Mouse (Mus musculus): Measurements from ENCODE around the gene Plcd1. TPM values are rescaled to one million over a fixed set of nuclear protein-coding genes. Genes with fewer than 3 reads are reported as not detected.
A peak's percentile ranks its signal among the peaks of the same experiment; 100 is the strongest.

Plcd1 gene
- polyA plus RNA-seq, 1 experiment from 2014 or later = 25.0 TPM

DNA sequence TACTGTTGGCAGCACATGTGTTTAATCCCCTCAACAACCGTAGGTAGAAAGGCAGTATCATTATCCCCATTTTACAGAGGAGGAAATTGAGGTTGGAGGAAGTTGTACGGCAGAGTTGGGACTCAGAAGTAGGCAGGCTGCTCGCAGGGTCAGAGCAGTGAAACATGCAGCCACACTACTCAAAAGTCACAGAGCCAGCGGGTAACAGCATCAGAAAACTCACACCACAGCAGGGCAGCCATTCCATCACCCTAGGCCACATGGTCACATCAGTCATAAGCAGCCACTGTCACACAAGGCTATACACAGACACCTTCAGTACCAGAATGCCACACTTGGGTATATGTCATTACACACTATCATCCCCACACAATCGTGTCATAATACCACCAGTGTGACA, 6.0 kb downstream of the Plcd1 start:
- Histone ChIP-seq H3K27me3 (peaks cover 10% of the 10 kb centered on the region; the same call in 1 of the 2 replicates), H3K27ac (replicated peaks) (no peak overlapping the region), H3K9me3 (no peaks in the 10 kb centered on the region), H3K36me3 (0 out of 2 replicates have a peak, but pooled peaks cover 6% of the 10 kb centered on the region), H3K9ac (no peak overlapping the region), H3K4me2 (no peak overlapping the region; the same call in 1 of the 2 replicates), H3K4me3 (no peak overlapping the region), H3K4me1 (replicated peaks) (peaks cover 71% of the 10 kb centered on the region)
- no peak for ATAC-seq (ENCODE audit: low read depth)
- 87% methylated on average over 5 of the region's 5 CpGs for WGBS

DNA sequence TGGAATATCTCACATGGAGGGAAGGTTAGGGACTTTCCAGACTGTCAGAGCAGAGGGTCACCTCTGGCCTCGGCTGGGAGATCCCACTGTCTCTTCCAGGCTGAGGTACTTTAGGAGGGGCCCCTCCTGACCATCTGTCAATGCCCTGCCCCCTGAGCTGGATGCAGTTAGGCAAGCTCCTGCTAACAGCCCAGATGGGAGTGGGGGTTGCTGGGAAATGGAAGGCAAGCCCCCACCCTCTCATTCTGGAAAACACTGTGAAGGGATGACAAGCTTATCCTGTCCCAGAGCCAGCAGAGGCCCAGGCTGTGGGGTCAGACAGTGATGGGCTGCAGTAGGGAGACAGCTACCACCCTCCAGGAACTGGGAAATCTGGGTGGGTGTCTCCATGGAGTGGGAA, 6.9 kb downstream of the Plcd1 start:
- no peak overlapping the region for H3K9ac ChIP-seq
- H3K4me1 ChIP-seq (replicated peaks) = peaks cover 71% of the 10 kb centered on the region
- no peak overlapping the region for H3K27ac ChIP-seq (replicated peaks)

DNA sequence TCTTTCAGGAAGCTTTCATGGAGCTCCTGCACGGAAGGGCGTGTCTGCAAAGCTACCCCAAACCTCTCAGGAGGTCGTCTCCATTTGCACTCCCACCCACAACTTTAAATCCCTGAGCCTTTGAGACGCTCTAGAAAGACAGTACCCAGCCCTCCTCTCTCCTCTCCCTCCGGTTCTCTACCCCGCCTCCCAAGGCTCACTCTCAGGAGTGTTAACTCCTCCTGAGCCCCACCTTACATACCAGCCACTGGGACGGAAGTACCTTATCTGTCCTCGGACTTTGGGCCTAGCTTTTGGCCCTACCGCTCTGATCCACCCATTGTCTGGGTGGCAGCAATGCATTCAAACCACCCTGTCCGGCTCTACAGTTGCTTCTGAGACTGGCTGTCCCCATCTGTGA, 9.3 kb downstream of the Plcd1 start:
- Histone ChIP-seq H3K27me3 (no peaks in the 10 kb centered on the region), H3K4me3 (no peak overlapping the region), H3K4me2 (no peak overlapping the region), H3K9me3 (no peaks in the 10 kb centered on the region), H3K27ac (replicated peaks) (no peak overlapping the region), H3K9ac (no peak overlapping the region), H3K4me1 (replicated peaks) (peaks cover 55% of the 10 kb centered on the region), H3K36me3 (peaks cover 17% of the 10 kb centered on the region)
- ATAC-seq (ENCODE audit: low read depth) = no peak
- 86% methylated on average over 10 of the region's 10 CpGs for WGBS

More for the DNA sequence above, 6.9 kb downstream of the Plcd1 start:
- ATAC-seq (ENCODE audit: low read depth) = no peak
- H3K36me3 ChIP-seq = 0 out of 2 replicates have a peak, but pooled peaks cover 6% of the 10 kb centered on the region
- no peak overlapping the region for H3K4me2 ChIP-seq
- no peak overlapping the region for H3K4me3 ChIP-seq
- no peaks in the 10 kb centered on the region for H3K9me3 ChIP-seq
- WGBS = 27% methylated on average over 1 of the region's 1 CpGs
- H3K27me3 ChIP-seq = peaks cover 2% of the 10 kb centered on the region; the same call in 1 of the 2 replicates

DNA sequence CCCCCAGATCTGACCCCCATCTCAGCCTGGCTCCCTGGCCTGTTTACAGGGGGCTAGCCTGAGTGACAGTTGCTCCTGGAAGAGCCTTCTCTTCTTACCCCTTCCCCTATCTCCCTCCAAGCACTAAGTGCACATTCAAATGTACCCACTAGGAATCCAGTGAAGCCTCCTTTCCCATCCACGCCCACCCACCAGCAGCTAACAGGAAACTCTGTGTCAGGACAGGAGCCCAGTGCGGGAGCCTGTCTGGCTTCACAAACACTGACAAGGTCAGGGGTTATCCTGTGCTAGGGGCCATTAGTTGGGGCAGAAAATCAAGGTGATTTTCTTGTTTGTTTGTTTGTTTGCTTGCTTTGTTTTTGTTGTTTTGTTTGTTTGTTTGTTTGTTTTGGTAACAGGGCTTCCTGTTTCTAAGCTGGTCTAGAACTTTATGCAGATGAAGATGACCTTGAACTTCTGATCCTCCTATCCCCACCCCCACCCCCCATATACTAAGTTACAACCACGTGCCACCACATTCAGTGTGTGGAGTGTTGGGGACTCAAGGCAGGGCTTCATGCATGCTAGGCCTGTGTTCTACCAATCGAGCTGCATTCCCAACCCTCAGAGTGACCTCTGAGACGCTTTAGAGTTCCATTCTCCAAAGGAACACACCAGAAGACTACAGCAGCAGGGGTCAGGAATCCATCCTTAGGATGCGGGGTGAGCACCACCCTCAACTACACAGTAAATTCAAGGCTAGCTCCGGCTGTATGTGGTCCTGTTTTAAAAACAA, 10.5 kb downstream of the Plcd1 start:
- H3K4me2 ChIP-seq = no peak overlapping the region
- H3K9me3 ChIP-seq = no peaks in the 10 kb centered on the region
- no peaks in the 10 kb centered on the region for H3K27me3 ChIP-seq
- H3K36me3 ChIP-seq = peaks cover 27% of the 10 kb centered on the region
- 0 out of 2 replicates have a peak overlapping the region, but pooled peaks have one; percentile 22 for H3K9ac ChIP-seq
- H3K4me1 ChIP-seq (replicated peaks) = peaks cover 46% of the 10 kb centered on the region
- WGBS = 75% methylated on average over 7 of the region's 7 CpGs
- H3K4me3 ChIP-seq = no peak overlapping the region
- H3K27ac ChIP-seq (replicated peaks) = peak overlapping the region; percentile 85
- no peak for ATAC-seq (ENCODE audit: low read depth)

DNA sequence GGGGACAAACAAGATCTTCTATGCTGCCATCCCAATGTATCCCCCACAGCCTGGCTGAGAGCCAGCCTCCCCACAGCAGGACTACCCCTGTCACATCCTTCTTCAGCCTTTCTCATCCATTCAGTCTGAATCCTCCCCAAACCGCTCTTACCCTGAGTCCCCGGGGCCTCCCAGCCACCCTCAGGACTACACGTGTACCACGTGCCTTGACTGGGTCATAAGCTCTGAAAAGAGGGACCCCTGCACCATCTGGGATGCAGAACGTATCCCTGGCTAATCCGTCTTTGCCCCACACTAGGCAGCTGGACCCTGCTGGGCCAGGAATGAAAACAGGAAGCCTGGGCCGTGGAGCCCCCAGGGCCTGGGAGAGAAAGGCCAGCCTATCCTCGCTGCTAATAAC, 11.3 kb downstream of the Plcd1 start:
- Histone ChIP-seq H3K4me1 (replicated peaks) (peaks cover 38% of the 10 kb centered on the region), H3K4me2 (no peak overlapping the region), H3K9ac (0 out of 2 replicates have a peak overlapping the region, but pooled peaks have one; percentile 22), H3K36me3 (peaks cover 33% of the 10 kb centered on the region), H3K9me3 (no peaks in the 10 kb centered on the region), H3K4me3 (no peak overlapping the region), H3K27me3 (no peaks in the 10 kb centered on the region), H3K27ac (replicated peaks) (peak overlapping the region; percentile 85)
- peak; percentile 86 for ATAC-seq (ENCODE audit: low read depth)
- WGBS = 4% methylated on average over 8 of the region's 8 CpGs

DNA sequence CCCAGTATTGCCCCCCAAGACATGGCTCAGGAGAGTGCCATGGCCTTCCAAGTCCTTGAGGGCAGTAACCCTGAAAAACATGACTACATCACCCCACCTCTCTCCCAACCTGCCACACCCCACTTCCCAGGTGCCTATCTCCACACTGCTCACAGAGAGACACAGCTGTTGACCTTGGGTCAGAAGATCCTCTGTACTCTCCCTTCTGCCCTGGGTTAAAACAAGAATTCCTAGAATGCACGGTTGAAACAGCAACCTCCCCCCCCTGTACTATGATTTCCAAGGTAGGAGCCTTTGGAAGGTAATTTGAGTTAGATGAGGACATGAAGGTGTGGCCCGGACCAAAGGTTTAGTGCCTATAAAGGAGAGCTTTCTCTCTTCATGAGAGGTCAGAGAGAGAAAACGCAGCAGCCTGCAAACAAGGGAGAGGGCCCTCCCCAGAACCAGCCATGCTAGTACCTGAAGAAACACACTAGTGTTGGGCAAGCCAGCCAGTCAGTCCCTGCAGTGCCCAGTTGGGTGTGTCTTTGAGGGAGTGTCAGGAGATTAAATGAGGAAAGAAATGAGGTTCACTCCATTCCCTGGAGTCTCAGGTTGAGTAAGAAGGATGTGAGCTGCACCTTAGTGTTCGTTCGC, 13.1 kb downstream of the Plcd1 start:
- Histone ChIP-seq H3K9ac (no peak overlapping the region), H3K4me2 (no peak overlapping the region), H3K4me3 (no peak overlapping the region), H3K9me3 (no peaks in the 10 kb centered on the region), H3K27ac (replicated peaks) (no peak overlapping the region), H3K36me3 (peaks cover 45% of the 10 kb centered on the region), H3K27me3 (no peaks in the 10 kb centered on the region), H3K4me1 (replicated peaks) (peaks cover 24% of the 10 kb centered on the region)
- 77% methylated on average over 5 of the region's 5 CpGs for WGBS
- ATAC-seq (ENCODE audit: low read depth) = no peak

DNA sequence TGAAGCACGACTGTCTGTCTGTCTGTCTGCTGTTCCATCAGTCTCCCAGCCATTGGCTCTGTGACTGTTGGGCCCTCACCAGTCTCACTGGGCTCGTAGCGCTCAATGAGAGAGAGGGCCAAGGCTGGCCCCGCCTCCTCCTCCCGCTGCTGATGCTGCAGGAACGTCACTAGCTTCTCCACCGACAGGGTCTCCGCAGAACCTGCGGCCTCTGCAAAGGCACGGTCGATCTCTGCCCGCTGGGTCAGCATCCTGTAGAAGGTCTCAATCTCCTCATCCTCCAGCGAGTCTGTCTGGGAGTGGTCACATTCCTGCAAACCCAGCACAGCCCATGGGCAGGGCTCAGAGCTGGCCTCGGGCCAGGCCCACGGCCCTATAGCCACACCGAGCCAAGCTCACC, 17.6 kb downstream of the Plcd1 start:
- WGBS = 77% methylated on average over 16 of the region's 16 CpGs
- peaks cover 77% of the 10 kb centered on the region for H3K36me3 ChIP-seq
- H3K4me3 ChIP-seq = no peak overlapping the region
- no peak for ATAC-seq (ENCODE audit: low read depth)
- H3K9me3 ChIP-seq = no peaks in the 10 kb centered on the region
- no peak overlapping the region for H3K4me2 ChIP-seq
- no peak overlapping the region for H3K27ac ChIP-seq (replicated peaks)
- H3K4me1 ChIP-seq (replicated peaks) = no peaks in the 10 kb centered on the region
- no peak overlapping the region for H3K9ac ChIP-seq
- no peaks in the 10 kb centered on the region for H3K27me3 ChIP-seq

DNA sequence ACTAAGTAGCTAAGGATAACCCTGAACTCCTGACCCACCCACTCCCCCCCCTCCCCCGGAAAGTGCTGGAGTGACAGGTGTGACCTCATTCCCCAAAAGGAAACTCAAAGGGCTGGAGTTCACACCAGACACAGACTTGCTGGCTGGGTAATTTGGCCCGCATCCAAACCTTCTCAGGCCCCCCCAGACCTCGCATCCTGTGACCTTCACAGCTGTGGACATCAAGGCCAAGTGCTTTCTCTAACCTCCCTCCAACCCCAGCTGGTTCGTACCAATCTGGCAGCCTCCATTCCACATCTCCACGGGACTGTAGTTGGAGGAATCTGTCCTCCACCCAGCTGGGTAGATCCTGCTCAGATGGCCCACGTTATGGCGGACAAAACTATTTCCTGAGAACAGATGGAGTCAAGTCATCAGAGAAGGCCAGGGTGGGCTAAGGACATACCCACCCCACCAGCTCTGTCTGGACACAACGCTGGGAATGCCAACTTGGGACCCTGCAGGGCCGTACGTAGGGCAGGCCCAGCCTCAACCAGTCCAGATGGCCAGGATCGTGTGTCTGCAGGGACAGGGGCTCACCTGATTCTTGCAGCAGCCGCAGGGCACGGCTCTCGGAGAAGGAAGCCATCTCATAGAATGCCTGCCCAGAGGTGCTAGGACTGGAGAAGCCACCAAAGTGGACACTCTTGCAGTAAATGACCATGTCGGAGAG, 20.0 kb downstream of the Plcd1 start:
- H3K4me3 ChIP-seq = no peak overlapping the region
- H3K4me1 ChIP-seq (replicated peaks) = no peaks in the 10 kb centered on the region
- H3K27ac ChIP-seq (replicated peaks) = no peak overlapping the region
- 82% methylated on average over 15 of the region's 15 CpGs for WGBS
- H3K27me3 ChIP-seq = no peaks in the 10 kb centered on the region
- H3K36me3 ChIP-seq = peaks cover 61% of the 10 kb centered on the region
- ATAC-seq (ENCODE audit: low read depth) = no peak
- no peaks in the 10 kb centered on the region for H3K9me3 ChIP-seq
- H3K9ac ChIP-seq = no peak overlapping the region
- no peak overlapping the region for H3K4me2 ChIP-seq

DNA sequence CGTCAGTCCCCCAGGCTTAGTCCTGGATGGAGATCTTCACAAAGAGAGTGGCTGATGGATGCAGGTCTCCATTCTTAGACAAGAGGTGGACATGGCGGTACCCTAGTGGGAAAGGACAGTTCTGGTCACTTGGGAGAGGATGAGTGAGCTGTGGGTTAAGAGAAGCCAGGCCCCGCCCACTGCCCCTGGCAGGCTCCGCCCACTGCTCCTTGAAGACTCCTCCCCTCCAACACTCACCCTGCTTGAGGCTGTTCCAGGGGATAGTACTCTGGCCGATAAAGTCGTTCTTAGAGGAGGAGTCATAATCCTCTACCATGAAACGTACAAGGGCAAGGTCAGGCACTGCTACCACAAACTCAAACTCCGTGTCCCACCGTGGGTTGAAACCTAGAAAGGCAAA, 21.5 kb downstream of the Plcd1 start:
- ATAC-seq (ENCODE audit: low read depth) = no peak
- Histone ChIP-seq H3K27me3 (0 out of 2 replicates have a peak, but pooled peaks cover under 1% of the 10 kb centered on the region), H3K9me3 (no peaks in the 10 kb centered on the region), H3K9ac (no peak overlapping the region), H3K4me1 (replicated peaks) (no peaks in the 10 kb centered on the region), H3K4me2 (no peak overlapping the region), H3K27ac (replicated peaks) (no peak overlapping the region), H3K4me3 (no peak overlapping the region), H3K36me3 (peaks cover 51% of the 10 kb centered on the region)
- WGBS = 82% methylated on average over 9 of the region's 9 CpGs

DNA sequence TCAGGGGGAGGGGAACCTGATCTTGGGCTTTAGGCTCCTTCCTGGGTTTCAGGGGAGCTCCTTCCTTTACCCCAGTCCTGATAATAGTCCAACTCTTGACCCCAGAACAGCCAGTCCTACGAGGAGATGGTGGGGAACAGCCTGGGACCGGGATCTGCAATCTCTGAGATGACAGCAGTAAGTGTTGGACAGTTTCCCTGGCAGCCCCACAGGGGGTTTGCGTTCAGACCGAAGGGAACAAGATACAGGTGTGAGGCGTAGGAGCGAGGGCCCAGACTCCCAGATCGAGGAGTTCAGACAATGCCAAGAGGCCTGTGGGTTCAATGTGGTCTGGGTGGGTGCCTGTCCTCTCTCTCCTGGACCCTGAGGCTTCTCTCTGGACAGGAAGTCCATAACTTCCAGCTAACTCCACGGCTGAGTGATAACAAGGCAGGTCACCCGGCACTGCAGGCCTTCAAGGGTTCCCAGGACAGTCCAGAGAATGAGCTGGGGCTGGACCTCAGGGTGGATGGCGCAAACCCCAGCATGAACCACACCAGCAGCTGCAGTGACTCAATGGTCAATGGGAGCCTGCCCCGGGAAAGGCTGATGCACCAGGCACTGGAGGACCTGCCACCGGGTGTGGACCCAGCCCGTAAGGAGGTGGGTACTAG, 23.0 kb downstream of the Plcd1 start:
- Histone ChIP-seq H3K27me3 (0 out of 2 replicates have a peak, but pooled peaks cover 5% of the 10 kb centered on the region), H3K36me3 (peaks cover 41% of the 10 kb centered on the region), H3K4me2 (no peak overlapping the region), H3K4me3 (no peak overlapping the region), H3K4me1 (replicated peaks) (no peaks in the 10 kb centered on the region), H3K9me3 (no peaks in the 10 kb centered on the region), H3K9ac (no peak overlapping the region), H3K27ac (replicated peaks) (no peak overlapping the region)
- no peak for ATAC-seq (ENCODE audit: low read depth)
- 82% methylated on average over 13 of the region's 13 CpGs for WGBS

DNA sequence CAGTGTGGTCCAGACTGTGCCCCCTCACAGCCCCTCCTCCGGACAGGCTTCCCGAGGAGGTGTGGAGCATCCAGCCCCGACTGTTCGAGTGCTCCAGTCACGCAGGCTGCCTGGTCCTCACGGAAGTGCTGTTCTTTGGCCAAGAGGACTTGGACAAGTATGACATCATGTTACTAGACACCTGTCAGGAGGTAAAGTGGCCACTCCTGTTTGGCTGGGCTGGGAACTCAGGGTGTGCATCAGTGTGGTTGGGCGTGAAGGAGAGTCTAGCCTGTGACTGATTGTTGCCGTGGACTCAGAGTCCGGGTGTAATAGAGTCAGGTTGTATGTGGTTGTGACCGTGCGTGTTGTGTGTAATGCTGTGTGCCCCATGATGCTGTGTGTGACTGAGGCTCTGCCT, 25.0 kb downstream of the Plcd1 start:
- Histone ChIP-seq H3K9me3 (no peaks in the 10 kb centered on the region), H3K4me3 (no peak overlapping the region), H3K4me2 (no peak overlapping the region), H3K9ac (no peak overlapping the region), H3K36me3 (peaks cover 21% of the 10 kb centered on the region), H3K27me3 (0 out of 2 replicates have a peak, but pooled peaks cover 5% of the 10 kb centered on the region), H3K27ac (replicated peaks) (no peak overlapping the region), H3K4me1 (replicated peaks) (no peaks in the 10 kb centered on the region)
- no peak for ATAC-seq (ENCODE audit: low read depth)
- WGBS = 88% methylated on average over 11 of the region's 11 CpGs
